Mouse (Mus musculus): ENCODE measurements around the gene Gdpd5. TPM values are rescaled to one million over a fixed set of nuclear protein-coding genes. Genes with fewer than 3 reads are reported as not detected.

Gene Gdpd5
- polyA plus RNA-seq, 1 experiment from 2014 or later: 24.1 TPM

- H3K27ac ChIP-seq (ENCODE audit: low read length): no peak overlapping the region
- no peaks in the 10 kb centered on the region for H3K27me3 ChIP-seq (ENCODE audit: control insufficient read depth, insufficient read depth, low read depth, low read length)
- no peaks in the 10 kb centered on the region for H3K36me3 ChIP-seq (ENCODE audit: control insufficient read depth, insufficient read depth, low read length)
- no peak overlapping the region for H3K9ac ChIP-seq (ENCODE audit: low read length)
- no peaks in the 10 kb centered on the region for H3K9me3 ChIP-seq (ENCODE audit: control insufficient read depth, low read length)
- WGBS: 77% methylated on average over 5 of the region's 5 CpGs
- ATAC-seq (ENCODE audit: low read depth): no peak
- no peak overlapping the region for H3K4me2 ChIP-seq (ENCODE audit: low read depth, low read length)
- H3K4me1 ChIP-seq (replicated peaks; ENCODE audit: control insufficient read depth, insufficient read depth, low read length): peaks cover 11% of the 10 kb centered on the region
- H3K4me3 ChIP-seq (ENCODE audit: low read length): no peak overlapping the region
Observed at GRCm38 (mm10) chr7:99428836-99429235, 47.6 kb downstream of the Gdpd5 start.

GRCm38 (mm10) chr7:99429786-99430185 lies 48.6 kb downstream of the Gdpd5 start:
- H3K9ac ChIP-seq (ENCODE audit: low read length): no peak overlapping the region
- peaks cover 8% of the 10 kb centered on the region for H3K4me1 ChIP-seq (replicated peaks; ENCODE audit: control insufficient read depth, insufficient read depth, low read length)
- H3K27ac ChIP-seq (ENCODE audit: low read length): no peak overlapping the region
- ATAC-seq (ENCODE audit: low read depth): no peak
- H3K9me3 ChIP-seq (ENCODE audit: control insufficient read depth, low read length): no peaks in the 10 kb centered on the region
- H3K4me2 ChIP-seq (ENCODE audit: low read depth, low read length): no peak overlapping the region
- no peak overlapping the region for H3K4me3 ChIP-seq (ENCODE audit: low read length)
- no peaks in the 10 kb centered on the region for H3K27me3 ChIP-seq (ENCODE audit: control insufficient read depth, insufficient read depth, low read depth, low read length)
- WGBS: 69% methylated on average over 6 of the region's 6 CpGs
- H3K36me3 ChIP-seq (ENCODE audit: control insufficient read depth, insufficient read depth, low read length): no peaks in the 10 kb centered on the region

- WGBS: 65% methylated on average over 11 of the region's 11 CpGs
- ATAC-seq (ENCODE audit: low read depth): no peak
- no peak overlapping the region for H3K4me2 ChIP-seq (ENCODE audit: low read depth, low read length)
- no peak overlapping the region for H3K9ac ChIP-seq (ENCODE audit: low read length)
- H3K9me3 ChIP-seq (ENCODE audit: control insufficient read depth, low read length): no peaks in the 10 kb centered on the region
- peaks cover 4% of the 10 kb centered on the region for H3K4me1 ChIP-seq (replicated peaks; ENCODE audit: control insufficient read depth, insufficient read depth, low read length)
- no peaks in the 10 kb centered on the region for H3K36me3 ChIP-seq (ENCODE audit: control insufficient read depth, insufficient read depth, low read length)
- no peak overlapping the region for H3K4me3 ChIP-seq (ENCODE audit: low read length)
- H3K27me3 ChIP-seq (ENCODE audit: control insufficient read depth, insufficient read depth, low read depth, low read length): no peaks in the 10 kb centered on the region
- H3K27ac ChIP-seq (ENCODE audit: low read length): no peak overlapping the region
Observed at GRCm38 (mm10) chr7:99430246-99430645, 49.0 kb downstream of the Gdpd5 start.

- Histone ChIP-seq H3K4me3 (ENCODE audit: low read length) (no peak overlapping the region), H3K9ac (ENCODE audit: low read length) (no peak overlapping the region), H3K27ac (ENCODE audit: low read length) (no peak overlapping the region), H3K4me1 (replicated peaks; ENCODE audit: control insufficient read depth, insufficient read depth, low read length) (peaks cover 3% of the 10 kb centered on the region; the same call in 1 of the 2 replicates), H3K4me2 (ENCODE audit: low read depth, low read length) (no peak overlapping the region), H3K9me3 (ENCODE audit: control insufficient read depth, low read length) (no peaks in the 10 kb centered on the region), H3K27me3 (ENCODE audit: control insufficient read depth, insufficient read depth, low read depth, low read length) (no peaks in the 10 kb centered on the region), H3K36me3 (ENCODE audit: control insufficient read depth, insufficient read depth, low read length) (no peaks in the 10 kb centered on the region)
- no peak for ATAC-seq (ENCODE audit: low read depth)
- WGBS: 66% methylated on average over 14 of the region's 14 CpGs
Observed at GRCm38 (mm10) chr7:99432248-99432647, 51.0 kb downstream of the Gdpd5 start.

- Histone ChIP-seq H3K36me3 (ENCODE audit: control insufficient read depth, insufficient read depth, low read length) (no peaks in the 10 kb centered on the region), H3K9me3 (ENCODE audit: control insufficient read depth, low read length) (no peaks in the 10 kb centered on the region), H3K4me3 (ENCODE audit: low read length) (no peak overlapping the region), H3K9ac (ENCODE audit: low read length) (no peak overlapping the region), H3K27me3 (ENCODE audit: control insufficient read depth, insufficient read depth, low read depth, low read length) (no peaks in the 10 kb centered on the region), H3K27ac (ENCODE audit: low read length) (no peak overlapping the region), H3K4me2 (ENCODE audit: low read depth, low read length) (no peak overlapping the region), H3K4me1 (replicated peaks; ENCODE audit: control insufficient read depth, insufficient read depth, low read length) (peaks cover 3% of the 10 kb centered on the region; the same call in 1 of the 2 replicates)
- 77% methylated on average over 6 of the region's 6 CpGs for WGBS
- ATAC-seq (ENCODE audit: low read depth): no peak
Observed at GRCm38 (mm10) chr7:99432863-99433262, 51.6 kb downstream of the Gdpd5 start.

- Histone ChIP-seq H3K4me2 (ENCODE audit: low read depth, low read length) (no peak overlapping the region), H3K9ac (ENCODE audit: low read length) (no peak overlapping the region), H3K9me3 (ENCODE audit: control insufficient read depth, low read length) (no peaks in the 10 kb centered on the region), H3K4me1 (replicated peaks; ENCODE audit: control insufficient read depth, insufficient read depth, low read length) (peaks cover 3% of the 10 kb centered on the region; the same call in 1 of the 2 replicates), H3K36me3 (ENCODE audit: control insufficient read depth, insufficient read depth, low read length) (no peaks in the 10 kb centered on the region), H3K4me3 (ENCODE audit: low read length) (no peak overlapping the region), H3K27me3 (ENCODE audit: control insufficient read depth, insufficient read depth, low read depth, low read length) (no peaks in the 10 kb centered on the region), H3K27ac (ENCODE audit: low read length) (no peak overlapping the region)
- ATAC-seq (ENCODE audit: low read depth): no peak
- WGBS: 49% methylated on average over 12 of the region's 12 CpGs
Observed at GRCm38 (mm10) chr7:99434672-99435250, 53.5 kb downstream of the Gdpd5 start.

GRCm38 (mm10) chr7:99436530-99436929 lies 55.3 kb downstream of the Gdpd5 start:
- no peak for ATAC-seq (ENCODE audit: low read depth)
- Histone ChIP-seq H3K4me1 (replicated peaks; ENCODE audit: control insufficient read depth, insufficient read depth, low read length) (peaks cover 7% of the 10 kb centered on the region), H3K9me3 (ENCODE audit: control insufficient read depth, low read length) (no peaks in the 10 kb centered on the region), H3K9ac (ENCODE audit: low read length) (no peak overlapping the region), H3K4me3 (ENCODE audit: low read length) (no peak overlapping the region), H3K27me3 (ENCODE audit: control insufficient read depth, insufficient read depth, low read depth, low read length) (no peaks in the 10 kb centered on the region), H3K4me2 (ENCODE audit: low read depth, low read length) (no peak overlapping the region), H3K27ac (ENCODE audit: low read length) (no peak overlapping the region), H3K36me3 (ENCODE audit: control insufficient read depth, insufficient read depth, low read length) (no peaks in the 10 kb centered on the region)
- 17% methylated on average over 4 of the region's 4 CpGs for WGBS

GRCm38 (mm10) chr7:99438881-99439280 lies 57.7 kb downstream of the Gdpd5 start:
- no peaks in the 10 kb centered on the region for H3K9me3 ChIP-seq (ENCODE audit: control insufficient read depth, low read length)
- no peak overlapping the region for H3K27ac ChIP-seq (ENCODE audit: low read length)
- no peaks in the 10 kb centered on the region for H3K36me3 ChIP-seq (ENCODE audit: control insufficient read depth, insufficient read depth, low read length)
- H3K27me3 ChIP-seq (ENCODE audit: control insufficient read depth, insufficient read depth, low read depth, low read length): no peaks in the 10 kb centered on the region
- H3K4me3 ChIP-seq (ENCODE audit: low read length): no peak overlapping the region
- peaks cover 13% of the 10 kb centered on the region for H3K4me1 ChIP-seq (replicated peaks; ENCODE audit: control insufficient read depth, insufficient read depth, low read length)
- no peak overlapping the region for H3K4me2 ChIP-seq (ENCODE audit: low read depth, low read length)
- H3K9ac ChIP-seq (ENCODE audit: low read length): no peak overlapping the region
- 62% methylated on average over 10 of the region's 10 CpGs for WGBS
- ATAC-seq (ENCODE audit: low read depth): no peak

- H3K4me3 ChIP-seq (ENCODE audit: low read length): no peak overlapping the region
- H3K27me3 ChIP-seq (ENCODE audit: control insufficient read depth, insufficient read depth, low read depth, low read length): no peaks in the 10 kb centered on the region
- peak; percentile 92 for ATAC-seq (ENCODE audit: low read depth)
- H3K4me1 ChIP-seq (replicated peaks; ENCODE audit: control insufficient read depth, insufficient read depth, low read length): peaks cover 13% of the 10 kb centered on the region
- peak overlapping the region; percentile 2; the same call in 1 of the 2 replicates for H3K9ac ChIP-seq (ENCODE audit: low read length)
- peak overlapping the region; percentile 81 for H3K27ac ChIP-seq (ENCODE audit: low read length)
- H3K9me3 ChIP-seq (ENCODE audit: control insufficient read depth, low read length): no peaks in the 10 kb centered on the region
- H3K36me3 ChIP-seq (ENCODE audit: control insufficient read depth, insufficient read depth, low read length): no peaks in the 10 kb centered on the region
- WGBS: 17% methylated on average over 6 of the region's 6 CpGs
- no peak overlapping the region for H3K4me2 ChIP-seq (ENCODE audit: low read depth, low read length)
Observed at GRCm38 (mm10) chr7:99441534-99442072, 60.4 kb downstream of the Gdpd5 start.
